Mouse (Mus musculus) embryonic facial prominence, embryonic 11.5 days (tissue): Measurements from ENCODE around the gene Uroc1. TPM values are rescaled to one million over a fixed set of nuclear protein-coding genes. Genes with fewer than 3 reads are reported as not detected.

Source experiments
- polyA plus RNA-seq: library from polyadenylated mRNA; unstranded; fragments of >200 nt; fragmentation: Nextera tagmentation; extraction: Ambion mirVana; gene quantifications from 2 replicates; pipeline ENCODE4 v1.2.1, GENCODE M21; 2014

The Uroc1 gene
- polyA plus RNA-seq, 1 experiment from 2014 or later: not detected

Other genes with a start within 250 kb of the Uroc1 start
- not detected in 2 replicates for gene Vmn1r50, start 231.9 kb upstream of the Uroc1 start, polyA plus RNA-seq
- gene Vmn1r51, start 210.7 kb upstream of the Uroc1 start, polyA plus RNA-seq: not detected in 2 replicates
- gene Vmn1r52, start 158.5 kb upstream of the Uroc1 start, polyA plus RNA-seq: not detected in 2 replicates
- gene V1ra8, start 130.5 kb upstream of the Uroc1 start, polyA plus RNA-seq: not detected in 2 replicates
- gene Vmn1r53, start 108.8 kb upstream of the Uroc1 start, polyA plus RNA-seq: not detected in 2 replicates
- gene Vmn1r54, start 87.0 kb upstream of the Uroc1 start, polyA plus RNA-seq: not detected in 2 replicates
- not detected in 2 replicates for gene BC048671, start 32.1 kb upstream of the Uroc1 start, polyA plus RNA-seq
- not detected in 2 replicates for gene Chst13, start 8.1 kb upstream of the Uroc1 start, polyA plus RNA-seq
- gene Zxdc, start 36.2 kb downstream of the Uroc1 start, polyA plus RNA-seq: 7.6 and 10.7 TPM in 2 replicates
- 0.59 and 1.3 TPM in 2 replicates for gene Cfap100, start 95.5 kb downstream of the Uroc1 start, polyA plus RNA-seq
- gene Klf15, start 129.3 kb downstream of the Uroc1 start, polyA plus RNA-seq: 3.8 TPM in 2 replicates
- gene Aldh1l1, start 153.1 kb downstream of the Uroc1 start, polyA plus RNA-seq: 1.2 and 2.2 TPM in 2 replicates